Mouse (Mus musculus) frontal cortex, postnatal 36 days (tissue): ENCODE data around the gene Irf4.

Experiments used
- DNase-seq, 2 experiments: peaks; one replicate each; pipeline ENCODE4 v3.0.0; 2022; ENCODE audit warnings: low spot score in 2 of 2

The Irf4 gene

GRCm38 (mm10) chr13:30749021-30749556 is at the start of gene Irf4:
Irf4 (plus strand) TSS chr13:30749226.
- no peak for DNase-seq

GRCm38 (mm10) chr13:30702695-30703094 is 46.3 kb upstream of the Irf4 start:
- DNase-seq = no peak

- no peak for DNase-seq
These were observed 44.6 kb upstream of the Irf4 start for GRCm38 (mm10) chr13:30704246-30705095.

GRCm38 (mm10) chr13:30711066-30711465 is 38.0 kb upstream of the Irf4 start:
- no peak for DNase-seq

GRCm38 (mm10) chr13:30711711-30712110 is 37.3 kb upstream of the Irf4 start:
- DNase-seq = no peak

GRCm38 (mm10) chr13:30712280-30712679 is 36.7 kb upstream of the Irf4 start:
- no peak for DNase-seq

- no peak for DNase-seq
These were observed 35.4 kb upstream of the Irf4 start for GRCm38 (mm10) chr13:30713621-30714020.

- no peak for DNase-seq
These were observed 34.5 kb upstream of the Irf4 start for GRCm38 (mm10) chr13:30714552-30714951.

- DNase-seq = no peak
These were observed 34.0 kb upstream of the Irf4 start for GRCm38 (mm10) chr13:30715060-30715459.

GRCm38 (mm10) chr13:30715573-30715972 is 33.5 kb upstream of the Irf4 start:
- DNase-seq = no peak

- no peak for DNase-seq
These were observed 32.4 kb upstream of the Irf4 start for GRCm38 (mm10) chr13:30716611-30717010.

- DNase-seq = no peak
These were observed 26.4 kb upstream of the Irf4 start for GRCm38 (mm10) chr13:30722601-30723000.

GRCm38 (mm10) chr13:30723258-30723657 is 25.8 kb upstream of the Irf4 start:
- no peak for DNase-seq

- no peak for DNase-seq
These were observed 25.2 kb upstream of the Irf4 start for GRCm38 (mm10) chr13:30723858-30724257.

- no peak for DNase-seq
These were observed 24.2 kb upstream of the Irf4 start for GRCm38 (mm10) chr13:30724691-30725271.

GRCm38 (mm10) chr13:30726879-30727278 is 22.1 kb upstream of the Irf4 start:
- DNase-seq = no peak

- DNase-seq = no peak
These were observed 20.9 kb upstream of the Irf4 start for GRCm38 (mm10) chr13:30728155-30728554.

- DNase-seq = no peak
These were observed 19.8 kb upstream of the Irf4 start for GRCm38 (mm10) chr13:30729245-30729644.

GRCm38 (mm10) chr13:30730104-30730793 is 18.8 kb upstream of the Irf4 start:
- no peak for DNase-seq

GRCm38 (mm10) chr13:30732709-30733445 is 16.1 kb upstream of the Irf4 start:
- no peak for DNase-seq

- no peak for DNase-seq
These were observed 12.3 kb upstream of the Irf4 start for GRCm38 (mm10) chr13:30736721-30737120.

GRCm38 (mm10) chr13:30737257-30737656 is 11.8 kb upstream of the Irf4 start:
- no peak for DNase-seq
